Mouse (Mus musculus) forebrain, postnatal 0 days (tissue): ENCODE measurements around the gene Mup9. TPM values are rescaled to one million over a fixed set of nuclear protein-coding genes. Genes with fewer than 3 reads are reported as not detected.
"Not testable (repeated sequence)": the region's sequence is repeated elsewhere in the genome, so short reads cannot be mapped to it uniquely, and the experiment has no call there.

Experiments used
- ATAC-seq: fragments of 200-750 bp; cut with Nextera tagmentation; 2 replicates; pipeline ENCODE4 v1.8.0; 2017; ENCODE audit warnings: mild to moderate bottlenecking, moderate library complexity
- DNase-seq: peaks from one replicate; pipeline ENCODE4 v3.0.0-alpha.2; 2015
- H3K27ac ChIP-seq: fragments of 300-500 bp; sonication (generic); 2 replicates; pipeline ENCODE4 v1.5.1; 2014; ENCODE audit warnings: low read depth, mild to moderate bottlenecking, antibody characterized with exemption, low read length, moderate library complexity, mixed read lengths
- H3K27me3 ChIP-seq: fragments of 300-500 bp; sonication (generic); 2 replicates; pipeline ENCODE4 v1.6.1; 2014; ENCODE audit warnings: mild to moderate bottlenecking, low read length, mixed read lengths; ENCODE audit not compliant: insufficient read depth
- H3K36me3 ChIP-seq: fragments of 300-500 bp; sonication (generic); 2 replicates; pipeline ENCODE4 v1.6.1; 2014; ENCODE audit warnings: mild to moderate bottlenecking, moderate library complexity; ENCODE audit not compliant: insufficient read depth
- H3K4me1 ChIP-seq: fragments of 300-500 bp; sonication (generic); 2 replicates; pipeline ENCODE4 v1.6.1; 2014; ENCODE audit warnings: antibody characterized with exemption; ENCODE audit not compliant: insufficient read depth
- H3K4me2 ChIP-seq: fragments of 300-500 bp; sonication (generic); 2 replicates; pipeline ENCODE4 v1.6.1; 2014; ENCODE audit warnings: low read depth, mild to moderate bottlenecking, moderate library complexity
- H3K4me3 ChIP-seq: fragments of 300-500 bp; sonication (generic); 2 replicates; pipeline ENCODE4 v1.5.1; 2014; ENCODE audit warnings: low read depth, low read length, mixed read lengths
- H3K9ac ChIP-seq: fragments of 300-500 bp; sonication (generic); 2 replicates; pipeline ENCODE4 v1.6.1; 2014; ENCODE audit warnings: mild to moderate bottlenecking
- H3K9me3 ChIP-seq: fragments of 300-500 bp; sonication (generic); 2 replicates; pipeline ENCODE4 v1.6.1; 2016; ENCODE audit warnings: low read length
- WGBS: fragments of 180-500 bp; shearing (Covaris S2); extraction: QIAGEN DNeasy Blood & Tissue Kit; methylation state at CpG from one replicate; pipeline ENCODE4 v1.1.7; 2014; 5-methylcytosine and 5-hydroxymethylcytosine counted together
- polyA plus RNA-seq: library from polyadenylated mRNA; unstranded; fragments of >200 nt; fragmentation: Nextera tagmentation; extraction: Ambion mirVana; gene quantifications from 2 replicates; pipeline ENCODE4 v1.2.1, GENCODE M21; 2015
- total RNA-seq: library from RNA; depleted of rRNA; stranded (reverse); fragments of >200 nt; gene quantifications from 2 replicates; pipeline ENCODE4 v1.2.3, GENCODE M21; 2014; rRNA removed

Mup9 gene
- total RNA-seq (not detected in 2 replicates), polyA plus RNA-seq (not detected in 2 replicates)

DNA sequence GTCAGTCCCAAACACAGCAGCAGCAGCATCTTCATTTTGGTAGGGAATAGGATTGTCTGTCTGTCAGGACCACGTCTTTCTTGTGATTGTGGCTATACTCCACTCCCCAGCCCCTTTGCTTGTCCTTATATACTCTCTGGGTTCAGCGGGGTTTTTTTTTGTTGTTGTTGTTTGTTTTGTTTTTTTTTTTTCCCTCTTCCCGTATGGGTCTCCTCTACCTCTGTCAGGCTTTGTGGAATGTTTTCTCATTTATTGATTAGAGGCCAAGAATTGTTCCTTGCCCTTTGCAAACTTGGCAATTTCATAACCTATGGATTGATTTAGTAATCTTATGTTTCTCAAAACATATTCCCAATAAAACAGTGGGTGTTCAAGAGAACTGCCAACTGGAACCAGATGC, at the start of gene Mup9:
Gene Mup9, minus strand, starts transcription at position 101 of the 400 bp plus-strand sequence.
- H3K4me3 ChIP-seq, H3K4me1 ChIP-seq, ATAC-seq, H3K27ac ChIP-seq, H3K9ac ChIP-seq, H3K4me2 ChIP-seq, H3K36me3 ChIP-seq, H3K9me3 ChIP-seq, DNase-seq, H3K27me3 ChIP-seq: not testable (repeated sequence)
- 84% methylated on average over 3 of the region's 3 CpGs for WGBS

Other genes starting within 250 kb of the Mup9 start
- not detected in 2 replicates for gene Mup8, start 199.4 kb downstream of the Mup9 start, total RNA-seq
- not detected in 2 replicates for gene Mup8, start 199.4 kb downstream of the Mup9 start, polyA plus RNA-seq
- not detected in 2 replicates for gene Mup1, start 80.0 kb upstream of the Mup9 start, total RNA-seq
- not detected in 2 replicates for gene Mup1, start 80.0 kb upstream of the Mup9 start, polyA plus RNA-seq
- gene Mup10, start 160.2 kb upstream of the Mup9 start, total RNA-seq: not detected in 2 replicates
- not detected in 2 replicates for gene Mup10, start 160.2 kb upstream of the Mup9 start, polyA plus RNA-seq
- not detected in 2 replicates for gene Mup11, start 240.5 kb upstream of the Mup9 start, total RNA-seq
- not detected in 2 replicates for gene Mup11, start 240.5 kb upstream of the Mup9 start, polyA plus RNA-seq